Mouse (Mus musculus): ENCODE measurements at regions not wholly inside any gene's neighbourhood (a gene's known extent, or its start where the extent isn't known, plus 50 kb on each side); places are given as distances from the start of the nearest gene placed in this dataset.

- DNase-seq (ENCODE audit: low spot score in 2 of 2), result no peak
Observed at GRCm38 (mm10) chr10:22919869-22920268, 99.9 kb upstream of the Tcf21 start.

GRCm38 (mm10) chr10:22917797-22918196 lies 97.8 kb upstream of the Tcf21 start:
- no peak for DNase-seq (ENCODE audit: low spot score in 2 of 2)

DNA sequence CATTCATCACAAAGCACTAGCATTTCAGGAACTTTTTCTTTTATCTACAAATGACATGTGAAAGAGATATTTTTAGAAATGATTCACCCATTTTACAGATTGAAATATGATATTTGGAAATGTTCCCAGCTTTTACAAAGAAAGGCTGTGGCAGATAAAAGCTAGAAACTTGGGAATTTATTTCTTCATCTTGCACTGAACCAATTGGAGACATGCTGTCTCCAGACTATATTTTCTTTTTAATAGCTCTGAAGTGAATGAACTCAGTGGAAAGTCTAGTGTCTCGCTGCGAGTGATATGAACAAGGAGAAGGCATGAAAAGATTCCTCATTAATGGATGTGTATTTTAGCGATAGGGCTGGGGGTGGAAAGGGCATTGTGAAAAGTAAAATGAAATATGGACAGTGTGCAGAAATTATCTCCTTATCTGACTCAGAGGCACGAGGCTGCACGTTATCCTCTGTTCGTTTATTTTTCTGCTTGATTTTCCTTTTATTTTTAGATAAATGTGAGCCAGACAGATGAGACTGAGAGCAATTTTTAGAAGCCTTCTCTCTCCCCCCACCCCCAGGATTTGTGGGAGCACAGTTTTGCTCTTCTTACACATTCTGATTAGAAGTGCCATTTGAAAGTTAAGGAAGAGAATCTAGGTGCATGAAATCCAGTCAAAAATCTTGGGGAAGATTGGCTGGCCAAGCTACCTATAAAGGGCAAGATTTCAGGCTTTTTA lies 96.0 kb upstream of the Tcf21 start:
- no peak for DNase-seq (ENCODE audit: low spot score in 2 of 2)

GRCm38 (mm10) chr10:22913112-22913511 lies 93.1 kb upstream of the Tcf21 start:
- no peak for DNase-seq (ENCODE audit: low spot score in 2 of 2)

- DNase-seq (ENCODE audit: low spot score in 2 of 2), result no peak
Observed at GRCm38 (mm10) chr10:22908640-22909039, 88.7 kb upstream of the Tcf21 start.

- DNase-seq (ENCODE audit: low spot score in 2 of 2), result no peak
Observed at GRCm38 (mm10) chr10:22905281-22905680, 85.3 kb upstream of the Tcf21 start.

- no peak for DNase-seq (ENCODE audit: low spot score in 2 of 2)
Observed at GRCm38 (mm10) chr10:22893442-22893985, 73.5 kb upstream of the Tcf21 start.

- no peak for DNase-seq (ENCODE audit: low spot score in 2 of 2)
Observed at GRCm38 (mm10) chr10:22887451-22887850, 67.5 kb upstream of the Tcf21 start.

DNA sequence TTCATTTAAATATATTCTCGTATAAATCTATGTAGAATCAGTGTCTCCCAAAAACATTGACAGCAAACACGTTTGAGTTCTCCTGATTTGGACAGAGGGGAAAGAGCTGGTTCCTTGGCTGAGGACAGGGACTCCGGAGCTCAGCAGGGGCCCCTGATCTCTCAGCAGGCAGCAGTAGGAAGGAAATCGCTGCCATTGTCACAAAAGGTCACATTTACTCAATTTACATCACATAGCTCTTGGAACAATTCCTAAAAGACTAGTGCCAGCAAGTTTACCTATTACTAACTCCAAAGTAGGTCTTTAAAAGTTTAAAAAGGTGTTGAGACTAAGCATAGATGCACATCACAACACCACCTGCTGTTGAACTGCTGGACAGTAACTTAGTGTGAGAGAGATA lies 59.7 kb upstream of the Tcf21 start:
- DNase-seq (ENCODE audit: low spot score in 2 of 2), result no peak

DNA sequence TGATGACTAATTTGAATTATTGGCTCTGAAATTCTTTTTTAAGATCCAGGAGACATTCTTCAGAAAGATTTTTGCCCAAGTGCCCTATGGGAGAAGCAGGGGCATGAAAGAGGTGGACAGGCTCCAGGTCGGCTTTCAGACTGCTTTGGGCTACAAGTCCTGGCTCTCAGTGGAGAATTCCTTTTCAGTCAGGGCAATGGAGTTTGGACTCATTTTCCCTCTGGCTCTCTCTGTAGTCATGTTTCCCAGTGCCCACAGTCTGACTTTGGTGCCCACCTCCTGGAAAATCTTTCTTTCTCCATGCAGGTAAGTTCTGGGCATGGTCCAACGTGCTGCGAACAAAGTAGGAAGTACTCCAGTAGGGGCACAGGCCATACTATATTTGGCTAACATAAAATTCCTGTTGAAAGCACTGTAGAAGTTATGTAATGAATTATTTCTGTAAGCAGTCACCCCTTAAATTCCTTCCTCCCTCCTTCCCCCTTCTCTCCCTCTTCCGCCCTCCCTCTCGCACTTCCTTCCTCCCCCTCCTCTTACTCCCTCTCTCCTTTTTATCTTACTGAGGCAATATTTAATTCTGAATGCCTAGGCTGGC lies 57.7 kb upstream of the Tcf21 start:
- DNase-seq (ENCODE audit: low spot score in 2 of 2), result no peak

DNA sequence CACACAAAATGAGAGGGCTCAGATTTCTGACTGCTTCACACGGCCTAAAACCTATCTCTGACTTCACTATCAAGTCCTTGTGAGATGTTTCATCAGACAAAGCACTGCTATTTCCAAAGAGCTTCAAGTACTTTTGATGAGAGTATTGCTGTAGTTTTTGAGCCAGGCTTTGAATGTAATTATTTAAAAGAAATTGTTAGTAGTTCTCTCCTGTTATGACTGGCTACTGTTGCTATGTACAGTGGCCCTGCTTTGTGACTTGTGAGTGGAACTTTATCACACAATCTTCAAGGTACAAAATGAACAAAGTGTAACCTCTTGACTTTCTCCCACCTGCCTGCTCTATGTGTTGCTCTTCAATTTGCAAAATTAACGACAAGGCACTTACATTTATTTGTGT lies 57.1 kb upstream of the Tcf21 start:
- no peak for DNase-seq (ENCODE audit: low spot score in 2 of 2)

GRCm38 (mm10) chr10:22875675-22876074 lies 55.7 kb upstream of the Tcf21 start:
- peak in 1 of 2 experiments; percentile 37 for DNase-seq (ENCODE audit: low spot score in 2 of 2)

GRCm38 (mm10) chr10:22875181-22875580 lies 55.2 kb upstream of the Tcf21 start:
- DNase-seq (ENCODE audit: low spot score in 2 of 2), result peak in 1 of 2 experiments; percentile 47

All from urinary bladder, postnatal 4 days (tissue).